Mouse (Mus musculus) olfactory bulb, adult 2 months (tissue): ENCODE results near the gene Mus81. TPM values are rescaled to one million over a fixed set of nuclear protein-coding genes. Genes with fewer than 3 reads are reported as not detected.

ENCODE experiments used
- H3K27ac ChIP-seq: fragments of 200-500 bp; 2 replicates; pipeline ENCODE4 v1.5.1; 2012; ENCODE audit warnings: low read depth, low read length; ENCODE audit not compliant: insufficient read depth
- H3K4me1 ChIP-seq: fragments of 200-500 bp; 2 replicates; pipeline ENCODE4 v1.6.1; 2012; ENCODE audit warnings: low read length; ENCODE audit not compliant: control insufficient read depth, insufficient read depth
- H3K4me3 ChIP-seq: fragments of 200-500 bp; 2 replicates; pipeline ENCODE4 v1.5.1; 2012; ENCODE audit warnings: mild to moderate bottlenecking, low read depth, low read length, moderate library complexity; ENCODE audit not compliant: insufficient read depth
- CTCF ChIP-seq: fragments of 200-500 bp; IDR thresholded peaks from 2 replicates; pipeline ENCODE4 v1.5.1; 2012; ENCODE audit warnings: low read depth, mild to moderate bottlenecking, low read length, moderate library complexity; ENCODE audit not compliant: insufficient read depth
- POLR2A ChIP-seq: fragments of 200-500 bp; IDR thresholded peaks from 2 replicates; pipeline ENCODE4 v1.6.1; 2012; ENCODE audit warnings: mild to moderate bottlenecking, low read depth, low read length, moderate library complexity; ENCODE audit not compliant: insufficient read depth
- WGBS: fragments of 180-500 bp; shearing (Covaris S2); methylation state at CpG from one replicate; pipeline ENCODE4 v1.1.7; 2018; 5-methylcytosine and 5-hydroxymethylcytosine counted together
- polyA plus RNA-seq: library from polyadenylated mRNA; stranded (reverse); fragments of >200 nt; gene quantifications from 2 replicates; pipeline ENCODE4 v1.2.4, GENCODE M21; 2012; ENCODE audit warnings: low replicate concordance; ENCODE audit not compliant: missing spikeins, insufficient read depth, insufficient read length

Gene Mus81
- polyA plus RNA-seq, 1 experiment: not detected

DNA sequence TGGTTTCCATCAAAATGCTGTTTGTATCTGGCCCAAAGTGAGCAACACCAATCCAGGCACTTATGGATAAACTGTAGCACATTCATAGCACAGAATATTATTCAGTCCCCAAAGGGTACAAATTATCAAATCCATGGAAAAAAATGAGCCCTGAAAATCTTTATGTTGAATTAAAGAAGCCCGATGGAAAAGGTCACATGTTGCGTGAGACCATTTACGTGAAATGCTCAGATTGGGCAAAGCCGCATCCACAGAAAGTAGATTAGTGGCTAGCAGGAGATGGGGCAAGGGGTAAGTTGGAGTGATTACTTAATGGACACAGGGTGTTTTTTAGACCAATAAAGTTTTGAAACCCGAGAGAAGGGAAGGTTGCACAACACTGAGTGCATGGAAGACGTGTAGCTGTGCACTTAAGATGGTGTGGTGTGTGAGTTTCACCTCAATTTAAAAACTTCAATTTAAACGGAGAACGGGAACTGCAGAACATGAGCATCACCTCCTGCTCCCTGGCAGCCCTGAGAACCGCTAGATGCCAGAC, 43.8 kb downstream of the Mus81 start:
- Histone ChIP-seq H3K4me3 (no peak overlapping the region), H3K4me1 (peaks cover 15% of the 10 kb centered on the region), H3K27ac (no peak overlapping the region)
- TF ChIP-seq POLR2A (no peak), CTCF (no peak)
- WGBS: 72% methylated on average over 9 of the region's 9 CpGs

DNA sequence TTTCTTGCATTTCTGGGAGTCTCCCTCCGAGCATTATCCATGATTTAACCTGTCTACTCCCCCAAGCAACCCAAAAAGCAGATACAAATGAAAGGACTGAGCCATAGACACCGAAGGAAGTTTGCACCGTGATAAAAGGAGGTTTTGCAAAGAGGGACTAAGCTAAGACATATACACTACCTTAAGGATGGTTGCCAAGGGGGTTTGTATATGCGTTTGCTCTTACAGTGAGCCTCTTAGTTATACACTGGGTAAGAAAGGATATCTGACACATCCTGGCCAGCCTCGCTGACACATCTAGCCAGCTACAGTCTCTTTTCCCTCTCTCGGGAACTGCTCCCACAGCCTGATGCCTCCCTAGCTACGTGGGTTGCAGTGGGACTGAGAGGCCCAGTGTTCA, 54.3 kb downstream of the Mus81 start:
- TF ChIP-seq CTCF (no peak), POLR2A (no peak)
- Histone ChIP-seq H3K4me3 (no peak overlapping the region), H3K4me1 (peaks cover 16% of the 10 kb centered on the region), H3K27ac (no peak overlapping the region)
- WGBS: 64% methylated on average over 7 of the region's 7 CpGs

DNA sequence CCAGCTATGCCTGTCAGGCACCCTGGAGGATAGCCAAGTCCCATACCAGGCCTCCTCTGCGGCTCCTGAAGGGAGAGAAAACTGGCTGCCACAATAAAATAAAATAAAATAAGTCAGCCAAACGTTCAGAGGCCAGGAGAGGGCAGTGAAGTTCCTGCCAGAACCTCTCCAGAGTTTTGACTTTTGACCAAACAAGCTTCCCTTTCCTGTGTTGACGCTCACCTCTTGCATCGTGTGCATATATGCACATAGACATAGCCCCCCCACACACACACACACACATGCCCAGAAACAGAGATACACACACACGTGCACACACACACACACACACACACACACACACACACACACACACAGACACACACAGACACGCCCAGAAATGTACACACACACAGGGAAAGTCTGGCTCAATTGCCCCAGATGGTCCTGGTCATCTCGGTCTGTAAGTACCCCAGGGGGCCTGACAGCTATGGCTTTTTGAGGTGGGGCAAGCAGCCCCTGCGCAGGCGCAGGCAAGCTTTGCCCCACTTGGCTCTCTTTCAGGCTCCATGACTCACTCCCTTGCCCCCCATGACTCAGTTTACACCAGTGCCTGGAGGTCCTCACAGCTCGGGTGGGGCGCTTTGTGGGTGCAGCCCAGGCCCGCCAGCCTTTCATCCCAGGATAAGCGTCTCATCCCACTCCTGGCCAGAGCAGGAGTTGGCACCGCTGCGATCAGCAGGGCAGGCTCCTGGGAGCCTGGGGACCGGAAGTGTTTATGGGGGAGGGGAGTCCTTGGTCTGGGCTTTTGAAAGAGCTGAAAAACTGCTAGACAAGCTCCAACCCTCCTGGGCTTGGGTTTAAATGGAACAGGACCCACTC, 55.0 kb downstream of the Mus81 start:
- no peak for TF ChIP-seq CTCF
- TF ChIP-seq POLR2A: no peak
- H3K4me1 ChIP-seq: peaks cover 16% of the 10 kb centered on the region
- WGBS: 10% methylated on average over 16 of the region's 16 CpGs
- H3K4me3 ChIP-seq: peak overlapping the region; percentile 10; the same call in 1 of the 2 replicates
- no peak overlapping the region for H3K27ac ChIP-seq

Other genes with a start within 250 kb of the Mus81 start
- not detected in 2 replicates for gene Pacs1, start 215.3 kb downstream of the Mus81 start, polyA plus RNA-seq
- not detected in 2 replicates for gene Sf3b2, start 192.9 kb downstream of the Mus81 start, polyA plus RNA-seq
- not detected in 2 replicates for gene Gal3st3, start 190.1 kb downstream of the Mus81 start, polyA plus RNA-seq
- not detected in 2 replicates for gene Catsper1, start 152.7 kb downstream of the Mus81 start, polyA plus RNA-seq
- not detected in 2 replicates for gene Cst6, start 138.8 kb downstream of the Mus81 start, polyA plus RNA-seq
- gene Eif1ad, start 121.7 kb downstream of the Mus81 start, polyA plus RNA-seq: not detected in 2 replicates
- gene Banf1, start 121.2 kb downstream of the Mus81 start, polyA plus RNA-seq: not detected in 2 replicates
- gene Sart1, start 99.7 kb downstream of the Mus81 start, polyA plus RNA-seq: not detected in 2 replicates
- not detected in 2 replicates for gene Tsga10ip, start 85.9 kb downstream of the Mus81 start, polyA plus RNA-seq
- gene Drap1, start 63.4 kb downstream of the Mus81 start, polyA plus RNA-seq: not detected in 2 replicates
- not detected in 2 replicates for gene AI837181, start 63.3 kb downstream of the Mus81 start, polyA plus RNA-seq
- not detected in 2 replicates for gene Fosl1, start 40.9 kb downstream of the Mus81 start, polyA plus RNA-seq
- not detected in 2 replicates for gene Ccdc85b, start 30.5 kb downstream of the Mus81 start, polyA plus RNA-seq
- gene Fibp, start 27.8 kb downstream of the Mus81 start, polyA plus RNA-seq: not detected in 2 replicates
- gene Ctsw, start 19.9 kb downstream of the Mus81 start, polyA plus RNA-seq: not detected in 2 replicates
- gene Efemp2, start 14.4 kb downstream of the Mus81 start, polyA plus RNA-seq: not detected in 2 replicates
- 1,186 and 1,283 TPM in 2 replicates for gene Cfl1, start 2.1 kb upstream of the Mus81 start, polyA plus RNA-seq
- gene 1700020D05Rik, start 15.4 kb upstream of the Mus81 start, polyA plus RNA-seq: not detected in 2 replicates
- gene Snx32, start 22.1 kb upstream of the Mus81 start, polyA plus RNA-seq: not detected in 2 replicates
- not detected in 2 replicates for gene Ovol1, start 72.2 kb upstream of the Mus81 start, polyA plus RNA-seq
- gene Ap5b1, start 79.6 kb upstream of the Mus81 start, polyA plus RNA-seq: not detected in 2 replicates
- gene Rnaseh2c, start 113.5 kb upstream of the Mus81 start, polyA plus RNA-seq: not detected in 2 replicates
- gene Kat5, start 121.8 kb upstream of the Mus81 start, polyA plus RNA-seq: not detected in 2 replicates
- gene Rela, start 149.1 kb upstream of the Mus81 start, polyA plus RNA-seq: not detected in 2 replicates
- gene Sipa1, start 175.3 kb upstream of the Mus81 start, polyA plus RNA-seq: not detected in 2 replicates
- gene Map3k11, start 200.3 kb upstream of the Mus81 start, polyA plus RNA-seq: not detected in 2 replicates
- not detected in 2 replicates for gene Pcnx3, start 200.5 kb upstream of the Mus81 start, polyA plus RNA-seq
- not detected in 2 replicates for gene Kcnk7, start 216.0 kb upstream of the Mus81 start, polyA plus RNA-seq
- not detected in 2 replicates for gene Ehbp1l1, start 237.9 kb upstream of the Mus81 start, polyA plus RNA-seq
- not detected in 2 replicates for gene Fam89b, start 241.3 kb upstream of the Mus81 start, polyA plus RNA-seq